Mouse (Mus musculus): Measurements from ENCODE around the gene 4930447C04Rik.

- TF ChIP-seq CTCF (IDR thresholded peaks at IDR 0.05; ENCODE audit: borderline replicate concordance, extremely low read depth, insufficient read depth, insufficient read length): no peak
- no peak for TF ChIP-seq POLR2A (IDR thresholded peaks at IDR 0.05; ENCODE audit: borderline replicate concordance, extremely low read depth, insufficient read depth, insufficient read length, poor library complexity, severe bottlenecking)
These were observed 958 bp downstream of the 4930447C04Rik start, which contains the start of gene Six6 for GRCm38 (mm10) chr12:72939616-72940015.

All from brain, embryonic 14.5 days (tissue).